Mouse (Mus musculus) splenic B cell, adult 2 months (primary cell): Measurements from ENCODE around the gene Rcl1.

ENCODE experiments used
- DNase-seq: peaks from one replicate; pipeline ENCODE4 v3.0.0-alpha.2; 2011; ENCODE audit warnings: low read depth, low spot score
- H3K27me3 ChIP-seq: 2 replicates; pipeline ENCODE4 v1.6.1; 2012; ENCODE audit warnings: mild to moderate bottlenecking, low read length, moderate library complexity, mixed read lengths; ENCODE audit not compliant: control insufficient read depth, poor library complexity, insufficient read depth, severe bottlenecking
- H3K36me3 ChIP-seq: 2 replicates; pipeline ENCODE4 v1.6.1; 2012; ENCODE audit warnings: mild to moderate bottlenecking, low read length, moderate library complexity, mixed read lengths; ENCODE audit not compliant: control insufficient read depth, poor library complexity, insufficient read depth, severe bottlenecking

Rcl1 gene

DNA sequence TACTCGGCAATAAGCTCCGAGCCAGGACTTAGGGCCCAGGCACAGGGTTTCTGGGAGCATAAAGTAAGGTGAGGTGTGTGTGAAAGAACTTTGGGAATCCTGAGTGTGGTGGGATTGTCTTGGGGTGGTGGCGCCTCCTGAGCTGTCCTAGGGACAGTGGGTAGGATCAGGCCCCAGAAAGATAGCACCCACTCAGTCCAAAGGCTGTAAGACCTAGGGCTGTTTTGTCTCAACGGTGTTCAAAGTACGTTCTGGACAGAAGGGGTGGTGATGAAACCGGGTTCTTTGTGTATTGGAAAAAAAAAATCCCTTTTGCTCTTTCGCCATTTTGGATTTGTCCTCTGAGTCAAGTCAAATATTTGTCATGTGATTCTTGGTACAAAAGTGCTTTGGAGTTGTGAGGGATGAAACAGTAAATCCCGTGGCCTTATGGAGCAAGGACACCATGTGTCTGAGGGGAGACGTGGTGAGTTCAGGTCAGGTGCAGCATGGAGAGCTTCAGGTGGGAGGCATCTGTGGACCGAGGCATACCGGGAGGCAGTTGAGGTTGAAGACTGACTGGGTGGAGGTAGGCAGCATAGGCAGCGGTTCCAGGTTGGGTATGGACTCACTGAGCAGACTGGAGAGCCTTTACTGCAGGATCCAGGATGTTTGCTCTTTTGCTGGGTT is 25.3 kb downstream of the Rcl1 start:
- no peaks in the 10 kb centered on the region for H3K27me3 ChIP-seq

DNA sequence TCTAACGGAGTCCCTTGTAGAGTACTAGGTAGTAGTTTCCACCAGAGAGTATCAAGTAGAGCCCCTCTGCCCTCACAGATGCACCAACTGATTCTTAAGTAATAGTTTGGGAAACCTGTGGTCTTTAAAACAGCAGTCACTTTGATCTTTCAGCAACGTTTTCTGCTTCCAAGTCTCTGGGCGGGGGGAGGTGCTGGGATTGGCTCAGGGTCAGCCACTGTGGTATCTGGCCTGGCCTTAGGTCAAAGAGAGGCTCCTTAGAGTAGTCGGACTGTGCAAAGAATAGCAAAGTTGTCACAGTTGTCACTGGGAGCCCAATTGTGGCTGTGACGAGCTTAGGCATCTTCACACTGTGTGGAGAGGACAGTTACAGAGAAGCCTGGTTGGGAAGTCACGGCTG is 26.2 kb downstream of the Rcl1 start:
- H3K36me3 ChIP-seq = no peaks in the 10 kb centered on the region; the same call in 1 of the 2 replicates
- no peak for DNase-seq

More for the DNA sequence above, 25.3 kb downstream of the Rcl1 start:
- DNase-seq = no peak
- H3K36me3 ChIP-seq = no peaks in the 10 kb centered on the region; the same call in 1 of the 2 replicates

GRCm38 (mm10) chr19:29128217-29128616 is 27.0 kb downstream of the Rcl1 start:
- Histone ChIP-seq H3K36me3 (peaks cover 3% of the 10 kb centered on the region), H3K27me3 (no peaks in the 10 kb centered on the region)
- DNase-seq = no peak

More for the DNA sequence above, 26.2 kb downstream of the Rcl1 start:
- no peaks in the 10 kb centered on the region for H3K27me3 ChIP-seq

GRCm38 (mm10) chr19:29129551-29129950 is 28.4 kb downstream of the Rcl1 start:
- H3K27me3 ChIP-seq = no peaks in the 10 kb centered on the region
- DNase-seq = no peak

GRCm38 (mm10) chr19:29131171-29131570 is 30.0 kb downstream of the Rcl1 start:
- no peaks in the 10 kb centered on the region for H3K27me3 ChIP-seq
- DNase-seq = no peak
- H3K36me3 ChIP-seq = peaks cover 3% of the 10 kb centered on the region

More at GRCm38 (mm10) chr19:29129551-29129950, 28.4 kb downstream of the Rcl1 start:
- peaks cover 3% of the 10 kb centered on the region for H3K36me3 ChIP-seq

DNA sequence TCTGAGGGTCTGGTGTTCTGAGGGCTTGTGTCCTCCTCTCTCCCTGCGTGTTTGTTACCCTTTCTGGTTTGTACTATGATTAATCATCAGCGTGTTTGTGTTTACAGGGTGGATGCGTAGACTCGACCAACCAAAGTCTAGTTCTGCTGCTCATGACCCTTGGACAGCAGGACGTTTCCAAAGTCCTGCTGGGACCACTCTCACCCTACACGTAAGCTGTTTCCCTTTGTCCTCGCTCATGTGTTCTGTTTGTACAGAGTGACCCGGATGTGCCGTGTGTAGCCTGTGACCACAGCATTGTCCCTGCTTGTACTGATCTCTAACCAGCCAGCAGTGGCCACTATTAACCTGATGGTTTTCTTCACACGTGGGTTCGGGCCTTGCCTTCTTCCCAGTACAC is 33.1 kb downstream of the Rcl1 start:
- DNase-seq = no peak
- H3K27me3 ChIP-seq = no peaks in the 10 kb centered on the region
- H3K36me3 ChIP-seq = peaks cover 3% of the 10 kb centered on the region

DNA sequence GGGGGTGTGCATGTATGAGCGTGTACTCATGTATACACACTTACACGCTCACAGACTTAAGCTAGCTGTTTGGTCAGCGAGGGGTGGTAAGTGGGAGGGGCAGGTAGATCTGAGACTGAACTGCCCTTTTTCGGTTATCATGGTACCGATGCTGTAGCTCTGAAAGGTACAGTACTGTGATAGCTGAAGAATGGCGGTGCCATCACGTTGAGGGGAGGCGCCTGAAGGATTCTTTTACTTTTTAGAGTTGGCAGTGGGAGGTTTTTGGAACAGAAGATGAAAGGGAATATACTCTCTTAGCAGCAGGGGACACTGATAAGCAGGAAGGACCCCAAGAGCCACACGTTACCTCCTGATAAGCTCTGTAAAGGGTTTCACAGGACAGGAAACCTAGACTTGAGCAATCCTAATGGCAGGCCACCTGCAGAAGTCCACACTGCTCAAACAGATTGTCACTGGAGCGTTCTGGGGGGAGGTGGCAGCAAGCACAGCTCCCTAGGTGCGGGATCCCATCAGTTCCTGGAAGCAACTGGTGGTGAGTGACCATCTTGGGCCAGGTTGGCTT is 34.1 kb downstream of the Rcl1 start:
- Histone ChIP-seq H3K36me3 (peaks cover 3% of the 10 kb centered on the region), H3K27me3 (no peaks in the 10 kb centered on the region)
- DNase-seq = no peak

DNA sequence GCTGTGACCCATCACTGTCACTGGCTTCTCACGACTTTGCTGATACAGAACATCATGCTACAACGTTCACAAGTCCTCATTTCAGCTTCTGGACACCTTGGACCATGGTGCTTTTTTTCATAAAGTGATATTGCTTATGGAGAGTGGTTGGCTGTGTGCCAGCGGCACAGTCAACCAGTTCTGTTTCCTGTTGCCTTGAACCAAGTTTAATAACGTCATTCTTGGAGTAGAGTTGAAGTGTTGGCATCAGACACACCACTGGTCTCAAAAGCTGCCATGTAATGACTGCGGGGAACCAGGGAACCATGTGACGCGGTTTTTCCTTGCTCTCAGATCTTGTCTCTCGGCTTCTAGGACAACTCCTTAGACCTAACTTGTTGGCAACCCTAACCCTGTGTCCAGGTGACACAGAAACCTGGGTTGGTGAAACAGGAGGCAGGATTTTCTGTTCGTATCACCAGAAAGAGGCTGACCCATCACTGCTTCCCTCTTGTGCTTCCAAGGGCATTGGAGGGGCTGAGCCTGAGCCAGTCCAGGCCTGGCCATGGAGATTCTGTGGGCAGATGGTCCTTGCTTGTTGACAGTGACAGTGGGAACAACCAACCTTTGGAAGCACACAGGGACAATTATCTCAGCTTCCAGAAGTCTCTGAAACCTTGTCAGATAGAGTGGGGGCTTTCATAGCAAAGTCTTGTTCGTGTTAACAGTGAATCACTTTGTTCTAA is 37.5 kb downstream of the Rcl1 start:
- no peak for DNase-seq
- peaks cover 2% of the 10 kb centered on the region for H3K36me3 ChIP-seq
- no peaks in the 10 kb centered on the region for H3K27me3 ChIP-seq

GRCm38 (mm10) chr19:29139699-29140456 is 38.7 kb downstream of the Rcl1 start:
- Histone ChIP-seq H3K36me3 (peaks cover 2% of the 10 kb centered on the region), H3K27me3 (no peaks in the 10 kb centered on the region)
- DNase-seq = peak; percentile 10

GRCm38 (mm10) chr19:29140933-29141332 is 39.8 kb downstream of the Rcl1 start:
- no peaks in the 10 kb centered on the region for H3K27me3 ChIP-seq
- H3K36me3 ChIP-seq = peaks cover 2% of the 10 kb centered on the region
- DNase-seq = no peak

DNA sequence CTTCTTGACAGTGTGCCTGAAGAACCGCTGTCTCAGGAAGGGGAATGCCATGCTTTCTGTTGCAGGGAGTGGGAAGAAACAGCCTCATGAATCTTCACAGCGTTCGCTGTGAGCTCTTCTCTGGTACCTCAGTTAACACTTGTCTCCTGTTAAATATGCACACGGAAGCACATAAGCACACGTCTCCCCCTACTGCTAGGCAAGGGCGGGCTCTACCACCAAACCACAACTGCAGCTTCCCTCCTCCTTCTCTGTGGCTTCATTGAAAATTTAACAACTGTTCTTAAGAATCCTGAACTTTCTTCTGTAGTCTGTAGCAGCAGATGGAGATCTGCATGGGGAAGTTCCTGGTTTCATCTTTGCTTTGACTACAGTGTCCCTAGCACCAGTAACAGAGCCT is 41.1 kb downstream of the Rcl1 start:
- H3K36me3 ChIP-seq = peaks cover 2% of the 10 kb centered on the region
- no peak for DNase-seq
- no peaks in the 10 kb centered on the region for H3K27me3 ChIP-seq

GRCm38 (mm10) chr19:29145421-29145820 is 44.2 kb downstream of the Rcl1 start:
- no peak for DNase-seq

GRCm38 (mm10) chr19:29146820-29147219 is 45.6 kb downstream of the Rcl1 start:
- Histone ChIP-seq H3K36me3 (peaks cover 2% of the 10 kb centered on the region; the same call in 1 of the 2 replicates), H3K27me3 (no peaks in the 10 kb centered on the region)
- DNase-seq = no peak

More at GRCm38 (mm10) chr19:29145421-29145820, 44.2 kb downstream of the Rcl1 start:
- Histone ChIP-seq H3K27me3 (no peaks in the 10 kb centered on the region), H3K36me3 (peaks cover 2% of the 10 kb centered on the region)

- Histone ChIP-seq H3K36me3 (no peaks in the 10 kb centered on the region), H3K27me3 (no peaks in the 10 kb centered on the region)
- no peak for DNase-seq
These were observed 48.4 kb downstream of the Rcl1 start for GRCm38 (mm10) chr19:29149583-29149982.
